Mouse (Mus musculus) liver, embryonic 13.5 days (tissue): Measurements from ENCODE around the gene Snx7. TPM values are rescaled to one million over a fixed set of nuclear protein-coding genes. Genes with fewer than 3 reads are reported as not detected.

Source experiments
- ATAC-seq: fragments of 200-750 bp; cut with Nextera tagmentation; 2 replicates; pipeline ENCODE4 v1.8.0; 2017; ENCODE audit warnings: low read depth, mild to moderate bottlenecking, moderate number of reproducible peaks, moderate library complexity
- DNase-seq: peaks from one replicate; pipeline ENCODE4 v3.0.0; 2022
- H3K27ac ChIP-seq: fragments of 300-500 bp; sonication (generic); 2 replicates; pipeline ENCODE4 v1.5.1; 2015; ENCODE audit warnings: moderate library complexity, mild to moderate bottlenecking, inconsistent platforms
- H3K27me3 ChIP-seq: fragments of 300-500 bp; sonication (generic); 2 replicates; pipeline ENCODE4 v1.6.1; 2015; ENCODE audit warnings: mild to moderate bottlenecking, inconsistent platforms
- H3K36me3 ChIP-seq: fragments of 300-500 bp; sonication (generic); 2 replicates; pipeline ENCODE4 v1.6.1; 2015; ENCODE audit warnings: mild to moderate bottlenecking, inconsistent platforms
- H3K4me1 ChIP-seq: fragments of 300-500 bp; sonication (generic); replicated peaks from 2 replicates; pipeline ENCODE4 v1.6.1; 2015; ENCODE audit warnings: inconsistent platforms
- H3K4me2 ChIP-seq: fragments of 300-500 bp; sonication (generic); 2 replicates; pipeline ENCODE4 v1.6.1; 2015; ENCODE audit warnings: inconsistent platforms, mild to moderate bottlenecking, moderate library complexity
- H3K4me3 ChIP-seq: fragments of 300-500 bp; sonication (generic); replicated peaks from 2 replicates; pipeline ENCODE4 v1.5.1; 2015; ENCODE audit warnings: mild to moderate bottlenecking, inconsistent platforms
- H3K9ac ChIP-seq: fragments of 300-500 bp; sonication (generic); 2 replicates; pipeline ENCODE4 v1.6.1; 2015; ENCODE audit warnings: mild to moderate bottlenecking, inconsistent platforms
- H3K9me3 ChIP-seq: fragments of 300-500 bp; sonication (generic); replicated peaks from 2 replicates; pipeline ENCODE4 v1.6.1; 2016; ENCODE audit warnings: inconsistent platforms
- WGBS: fragments of 180-500 bp; shearing (Covaris S2); methylation state at CpG from one replicate; pipeline ENCODE4 v1.1.7; 2015; ENCODE audit not compliant: insufficient replicate concordance; 5-methylcytosine and 5-hydroxymethylcytosine counted together
- polyA plus RNA-seq: library from polyadenylated mRNA; unstranded; fragments of >200 nt; fragmentation: Nextera tagmentation; extraction: Ambion mirVana; gene quantifications from 2 replicates; pipeline ENCODE4 v1.2.1, GENCODE M21; 2015

The Snx7 gene
- 13.2 and 15.8 TPM in 2 replicates for polyA plus RNA-seq

- Histone ChIP-seq H3K4me3 (peak within 1 kb of the TSS; percentile 61), H3K9me3 (no peaks in the 10 kb centered on the region), H3K27me3 (no peaks in the 10 kb centered on the region), H3K36me3 (no peaks in the 10 kb centered on the region), H3K27ac (no peak within 1 kb of the TSS), H3K4me2 (peak within 1 kb of the TSS; percentile 70), H3K4me1 (peaks cover 9% of the 10 kb centered on the region), H3K9ac (peak within 1 kb of the TSS; percentile 66)
- ATAC-seq (peak; percentile 99), DNase-seq (peak; percentile 63)
- WGBS = under 1% methylated on average over 40 of the region's 53 CpGs
Measured at GRCm38 (mm10) chr3:117868637-117869323, at the start of gene Snx7. Snx7 (minus strand) TSS chr3:117868936.

- no peaks in the 10 kb centered on the region for H3K9me3 ChIP-seq
- no peak overlapping the region for H3K4me2 ChIP-seq
- 59% methylated on average over 3 of the region's 3 CpGs for WGBS
- no peaks in the 10 kb centered on the region for H3K4me1 ChIP-seq
- H3K27me3 ChIP-seq = no peaks in the 10 kb centered on the region
- H3K4me3 ChIP-seq = no peak overlapping the region
- no peaks in the 10 kb centered on the region for H3K36me3 ChIP-seq
- no peak overlapping the region for H3K9ac ChIP-seq
- no peak overlapping the region for H3K27ac ChIP-seq
- DNase-seq (no peak), ATAC-seq (no peak)
Measured at GRCm38 (mm10) chr3:117915420-117915819, 46.7 kb upstream of the Snx7 start.

- WGBS = 57% methylated on average over 2 of the region's 2 CpGs
- Histone ChIP-seq H3K9ac (no peak overlapping the region), H3K27ac (no peak overlapping the region), H3K4me1 (no peaks in the 10 kb centered on the region), H3K36me3 (no peaks in the 10 kb centered on the region), H3K4me3 (no peak overlapping the region), H3K9me3 (no peaks in the 10 kb centered on the region), H3K27me3 (no peaks in the 10 kb centered on the region), H3K4me2 (no peak overlapping the region)
- DNase-seq (no peak), ATAC-seq (no peak)
Measured at GRCm38 (mm10) chr3:117893736-117894135, 25.0 kb upstream of the Snx7 start.

GRCm38 (mm10) chr3:117875450-117875849 lies 6.7 kb upstream of the Snx7 start:
- 60% methylated on average over 3 of the region's 3 CpGs for WGBS
- Histone ChIP-seq H3K9ac (no peak overlapping the region), H3K27me3 (no peaks in the 10 kb centered on the region), H3K4me3 (no peak overlapping the region), H3K36me3 (no peaks in the 10 kb centered on the region), H3K9me3 (no peaks in the 10 kb centered on the region), H3K4me1 (no peaks in the 10 kb centered on the region), H3K4me2 (no peak overlapping the region), H3K27ac (no peak overlapping the region)
- ATAC-seq (no peak), DNase-seq (no peak)

GRCm38 (mm10) chr3:117873209-117873863 lies 4.6 kb upstream of the Snx7 start:
- Histone ChIP-seq H3K9me3 (no peaks in the 10 kb centered on the region), H3K4me1 (no peaks in the 10 kb centered on the region), H3K36me3 (no peaks in the 10 kb centered on the region), H3K4me2 (no peak overlapping the region), H3K4me3 (no peak overlapping the region), H3K27me3 (no peaks in the 10 kb centered on the region), H3K9ac (no peak overlapping the region), H3K27ac (no peak overlapping the region)
- 64% methylated on average over 5 of the region's 5 CpGs for WGBS
- ATAC-seq (no peak), DNase-seq (no peak)

- peak overlapping the region; percentile 70 for H3K4me2 ChIP-seq
- peaks cover 7% of the 10 kb centered on the region; the same call in 1 of the 2 replicates for H3K4me1 ChIP-seq
- no peaks in the 10 kb centered on the region for H3K27me3 ChIP-seq
- no peaks in the 10 kb centered on the region for H3K36me3 ChIP-seq
- H3K9me3 ChIP-seq = no peaks in the 10 kb centered on the region
- 17% methylated on average over 2 of the region's 2 CpGs for WGBS
- peak overlapping the region; percentile 61 for H3K4me3 ChIP-seq
- ATAC-seq (no peak), DNase-seq (no peak)
- H3K9ac ChIP-seq = peak overlapping the region; percentile 66
- no peak overlapping the region for H3K27ac ChIP-seq
Measured at GRCm38 (mm10) chr3:117869324-117869715, 584 bp upstream of the Snx7 start.

GRCm38 (mm10) chr3:117868091-117868490 lies 645 bp downstream of the Snx7 start:
- H3K4me1 ChIP-seq = peaks cover 12% of the 10 kb centered on the region
- no peak for ATAC-seq
- H3K9ac ChIP-seq = peak overlapping the region; percentile 63; the same call in 1 of the 2 replicates
- 58% methylated on average over 2 of the region's 2 CpGs for WGBS
- H3K9me3 ChIP-seq = no peaks in the 10 kb centered on the region
- no peak overlapping the region for H3K27ac ChIP-seq
- no peaks in the 10 kb centered on the region for H3K36me3 ChIP-seq
- peak overlapping the region; percentile 70 for H3K4me2 ChIP-seq
- no peaks in the 10 kb centered on the region for H3K27me3 ChIP-seq
- no peak for DNase-seq
- H3K4me3 ChIP-seq = peak overlapping the region; percentile 61

GRCm38 (mm10) chr3:117866696-117867407 lies 1.9 kb downstream of the Snx7 start:
- Histone ChIP-seq H3K4me1 (peaks cover 12% of the 10 kb centered on the region), H3K4me2 (no peak overlapping the region), H3K36me3 (no peaks in the 10 kb centered on the region), H3K4me3 (no peak overlapping the region), H3K9me3 (no peaks in the 10 kb centered on the region), H3K27me3 (no peaks in the 10 kb centered on the region), H3K9ac (no peak overlapping the region), H3K27ac (no peak overlapping the region)
- no peak for DNase-seq
- WGBS = 66% methylated on average over 12 of the region's 12 CpGs
- ATAC-seq = no peak

- Histone ChIP-seq H3K4me3 (no peak overlapping the region), H3K4me1 (peaks cover 12% of the 10 kb centered on the region), H3K9ac (no peak overlapping the region), H3K4me2 (no peak overlapping the region), H3K9me3 (no peaks in the 10 kb centered on the region), H3K36me3 (no peaks in the 10 kb centered on the region), H3K27me3 (no peaks in the 10 kb centered on the region), H3K27ac (no peak overlapping the region)
- DNase-seq (no peak), ATAC-seq (no peak)
Measured at GRCm38 (mm10) chr3:117865621-117866020, 3.1 kb downstream of the Snx7 start.

GRCm38 (mm10) chr3:117862951-117863350 lies 5.8 kb downstream of the Snx7 start:
- H3K4me2 ChIP-seq = no peak overlapping the region
- ATAC-seq (no peak), DNase-seq (no peak)
- peaks cover 8% of the 10 kb centered on the region for H3K4me1 ChIP-seq
- H3K4me3 ChIP-seq = no peak overlapping the region
- no peaks in the 10 kb centered on the region for H3K27me3 ChIP-seq
- 48% methylated on average over 2 of the region's 2 CpGs for WGBS
- H3K9ac ChIP-seq = no peak overlapping the region
- peaks cover 5% of the 10 kb centered on the region; the same call in 1 of the 2 replicates for H3K36me3 ChIP-seq
- H3K9me3 ChIP-seq = 0 out of 2 replicates have a peak, but pooled peaks cover 7% of the 10 kb centered on the region
- no peak overlapping the region for H3K27ac ChIP-seq

- Histone ChIP-seq H3K27me3 (no peaks in the 10 kb centered on the region), H3K9ac (no peak overlapping the region), H3K4me3 (no peak overlapping the region), H3K4me2 (no peak overlapping the region), H3K4me1 (peaks cover 5% of the 10 kb centered on the region; the same call in 1 of the 2 replicates), H3K9me3 (0 out of 2 replicates have a peak, but pooled peaks cover 7% of the 10 kb centered on the region), H3K27ac (no peak overlapping the region), H3K36me3 (peaks cover 5% of the 10 kb centered on the region; the same call in 1 of the 2 replicates)
- DNase-seq (no peak), ATAC-seq (no peak)
- whole genome bisulfite sequencing = 62% methylated on average over 6 of the region's 6 CpGs
Measured at GRCm38 (mm10) chr3:117861977-117862434, 6.7 kb downstream of the Snx7 start.
